Mouse (Mus musculus) liver, postnatal 0 days (tissue): ENCODE measurements around the gene Mettl17. TPM values are rescaled to one million over a fixed set of nuclear protein-coding genes. Genes with fewer than 3 reads are reported as not detected.

Experiments used
- ATAC-seq: fragments of 200-750 bp; cut with Nextera tagmentation; 2 replicates; pipeline ENCODE4 v1.8.0; 2017; ENCODE audit warnings: mild to moderate bottlenecking, moderate library complexity
- DNase-seq: peaks from one replicate; pipeline ENCODE4 v3.0.0-alpha.2; 2016
- H3K27ac ChIP-seq: fragments of 300-500 bp; sonication (generic); 2 replicates; pipeline ENCODE4 v1.5.1; 2014; ENCODE audit warnings: antibody characterized with exemption, moderate library complexity, mild to moderate bottlenecking, low read depth
- H3K27me3 ChIP-seq: fragments of 300-500 bp; sonication (generic); 2 replicates; pipeline ENCODE4 v1.6.1; 2014; ENCODE audit warnings: low read length, control low read depth, mixed read lengths; ENCODE audit not compliant: insufficient read depth
- H3K36me3 ChIP-seq: fragments of 300-500 bp; sonication (generic); replicated peaks from 2 replicates; pipeline ENCODE4 v1.6.1; 2014; ENCODE audit warnings: mild to moderate bottlenecking, control low read depth, low read length, moderate library complexity, mixed read lengths; ENCODE audit not compliant: insufficient read depth
- H3K4me1 ChIP-seq: fragments of 300-500 bp; sonication (generic); 2 replicates; pipeline ENCODE4 v1.6.1; 2014; ENCODE audit warnings: antibody characterized with exemption, mild to moderate bottlenecking, control low read depth; ENCODE audit not compliant: insufficient read depth
- H3K4me2 ChIP-seq: fragments of 300-500 bp; sonication (generic); 2 replicates; pipeline ENCODE4 v1.6.1; 2014; ENCODE audit warnings: low read depth, mild to moderate bottlenecking, low read length, moderate library complexity, mixed read lengths
- H3K4me3 ChIP-seq: fragments of 300-500 bp; sonication (generic); 2 replicates; pipeline ENCODE4 v1.5.1; 2014; ENCODE audit warnings: low read depth, low read length
- H3K9ac ChIP-seq: fragments of 300-500 bp; sonication (generic); replicated peaks from 2 replicates; pipeline ENCODE4 v1.6.1; 2014; ENCODE audit warnings: mild to moderate bottlenecking, moderate library complexity
- H3K9me3 ChIP-seq: fragments of 300-500 bp; sonication (generic); 2 replicates; pipeline ENCODE4 v1.6.1; 2016; ENCODE audit warnings: mild to moderate bottlenecking, control low read depth, low read length, mixed read lengths
- CTCF ChIP-seq: sonication (generic); IDR thresholded peaks from 2 replicates; pipeline ENCODE4 v1.5.1; 2016; ENCODE audit warnings: antibody characterized with exemption, low read depth
- EP300 ChIP-seq: IDR thresholded peaks from 2 replicates; pipeline ENCODE4 v1.6.1; 2016; ENCODE audit warnings: antibody characterized with exemption, low read depth, mild to moderate bottlenecking
- WGBS: fragments of 180-500 bp; shearing (Covaris S2); extraction: QIAGEN DNeasy Blood & Tissue Kit; methylation state at CpG from one replicate; pipeline ENCODE4 v1.1.7; 2014; ENCODE audit not compliant: insufficient replicate concordance; 5-methylcytosine and 5-hydroxymethylcytosine counted together
- polyA plus RNA-seq: library from polyadenylated mRNA; unstranded; fragments of >200 nt; fragmentation: Nextera tagmentation; extraction: Ambion mirVana; gene quantifications from 2 replicates; pipeline ENCODE4 v1.2.1, GENCODE M21; 2015

The Mettl17 gene
- polyA plus RNA-seq, 1 experiment from 2014 or later: 10.8 TPM

- Histone ChIP-seq H3K9ac (peak within 1 kb of the TSS; percentile 65), H3K9me3 (no peaks in the 10 kb centered on the region), H3K4me1 (peaks cover 27% of the 10 kb centered on the region), H3K4me3 (peak within 1 kb of the TSS; percentile 60), H3K27me3 (peaks cover 4% of the 10 kb centered on the region; the same call in 1 of the 2 replicates), H3K36me3 (peaks cover 9% of the 10 kb centered on the region; the same call in 1 of the 2 replicates), H3K4me2 (peak within 1 kb of the TSS; percentile 88), H3K27ac (peak within 1 kb of the TSS; percentile 92)
- DNase-seq: peak; percentile 63
- ATAC-seq: no peak
- TF ChIP-seq CTCF (no peak), EP300 (no peak)
- WGBS: 8% methylated on average over 22 of the region's 23 CpGs
Measured at GRCm38 (mm10) chr14:51913960-51914762, 29.5 kb downstream of the Mettl17 start, which contains the start of gene Ndrg2. Ndrg2 (minus strand) TSS chr14:51914158.

GRCm38 (mm10) chr14:51915030-51915429 is 30.4 kb downstream of the Mettl17 start:
- ATAC-seq (no peak), DNase-seq (no peak)
- Histone ChIP-seq H3K27ac (peak overlapping the region; percentile 92), H3K36me3 (peaks cover 6% of the 10 kb centered on the region; the same call in 1 of the 2 replicates), H3K4me3 (no peak overlapping the region), H3K27me3 (peaks cover 4% of the 10 kb centered on the region; the same call in 1 of the 2 replicates), H3K9ac (no peak overlapping the region), H3K9me3 (no peaks in the 10 kb centered on the region), H3K4me2 (no peak overlapping the region), H3K4me1 (peaks cover 27% of the 10 kb centered on the region)
- 10% methylated on average over 3 of the region's 3 CpGs for WGBS
- no peak for TF ChIP-seq EP300
- no peak for TF ChIP-seq CTCF

- ATAC-seq (no peak), DNase-seq (no peak)
- TF ChIP-seq EP300 (no peak), CTCF (no peak)
- peaks cover 19% of the 10 kb centered on the region for H3K4me1 ChIP-seq
- H3K27me3 ChIP-seq: peaks cover 4% of the 10 kb centered on the region; the same call in 1 of the 2 replicates
- H3K9me3 ChIP-seq: no peaks in the 10 kb centered on the region
- H3K4me3 ChIP-seq: no peak overlapping the region
- WGBS: 75% methylated on average over 4 of the region's 4 CpGs
- H3K36me3 ChIP-seq: no peaks in the 10 kb centered on the region
- H3K9ac ChIP-seq: no peak overlapping the region
- no peak overlapping the region for H3K27ac ChIP-seq
- no peak overlapping the region for H3K4me2 ChIP-seq
Measured at GRCm38 (mm10) chr14:51916539-51916938, 31.9 kb downstream of the Mettl17 start.

- 83% methylated on average over 4 of the region's 4 CpGs for WGBS
- TF ChIP-seq EP300 (no peak), CTCF (no peak)
- no peak for ATAC-seq
Measured at GRCm38 (mm10) chr14:51918125-51918524, 33.5 kb downstream of the Mettl17 start, which contains the start of gene Tppp2. Tppp2 (plus strand) TSS chr14:51918425.

GRCm38 (mm10) chr14:51918966-51919365 is 34.3 kb downstream of the Mettl17 start:
- H3K9me3 ChIP-seq: no peaks in the 10 kb centered on the region
- H3K27me3 ChIP-seq: no peaks in the 10 kb centered on the region
- TF ChIP-seq EP300 (no peak), CTCF (no peak)
- H3K36me3 ChIP-seq: no peaks in the 10 kb centered on the region
- H3K27ac ChIP-seq: no peak overlapping the region
- no peak for DNase-seq
- no peak overlapping the region for H3K4me3 ChIP-seq
- H3K4me2 ChIP-seq: no peak overlapping the region
- WGBS: 75% methylated on average over 4 of the region's 4 CpGs
- no peak for ATAC-seq
- H3K4me1 ChIP-seq: peaks cover 21% of the 10 kb centered on the region
- no peak overlapping the region for H3K9ac ChIP-seq

More at GRCm38 (mm10) chr14:51918125-51918524, 33.5 kb downstream of the Mettl17 start, which contains the start of gene Tppp2:
- Histone ChIP-seq H3K9ac (no peak within 1 kb of the TSS), H3K27ac (no peak within 1 kb of the TSS), H3K4me3 (no peak within 1 kb of the TSS), H3K36me3 (no peaks in the 10 kb centered on the region), H3K4me1 (peaks cover 29% of the 10 kb centered on the region), H3K27me3 (peaks cover 4% of the 10 kb centered on the region; the same call in 1 of the 2 replicates), H3K4me2 (no peak within 1 kb of the TSS), H3K9me3 (no peaks in the 10 kb centered on the region)
- DNase-seq: no peak

GRCm38 (mm10) chr14:51921759-51922570 is 37.3 kb downstream of the Mettl17 start:
- DNase-seq (no peak), ATAC-seq (no peak)
- WGBS: 68% methylated on average over 16 of the region's 16 CpGs
- TF ChIP-seq EP300: no peak
- TF ChIP-seq CTCF: no peak
- Histone ChIP-seq H3K27me3 (no peaks in the 10 kb centered on the region), H3K27ac (peak overlapping the region; percentile 34; the same call in 1 of the 2 replicates), H3K36me3 (no peaks in the 10 kb centered on the region), H3K9me3 (no peaks in the 10 kb centered on the region), H3K4me1 (peaks cover 12% of the 10 kb centered on the region), H3K4me2 (no peak overlapping the region), H3K9ac (no peak overlapping the region), H3K4me3 (no peak overlapping the region)
